Mouse (Mus musculus) layer of hippocampus, postnatal 36 days (tissue): ENCODE results near the gene Hbb-bs. TPM values are rescaled to one million over a fixed set of nuclear protein-coding genes. Genes with fewer than 3 reads are reported as not detected.
A peak's percentile ranks its signal among the peaks of the same experiment; 100 is the strongest.
"Not testable (repeated sequence)": the region's sequence is repeated elsewhere in the genome, so short reads cannot be mapped to it uniquely, and the experiment has no call there.

ENCODE experiments used
- DNase-seq, 2 experiments: peaks; one replicate each; pipeline ENCODE4 v3.0.0; 2022
- total RNA-seq, 2 experiments: library from RNA; stranded (reverse); gene quantifications; 2 replicates each; pipeline ENCODE4 v1.2.3; 2021

Hbb-bs gene
- 100 to 1,000 TPM; 247 to 439 TPM for total RNA-seq

DNA sequence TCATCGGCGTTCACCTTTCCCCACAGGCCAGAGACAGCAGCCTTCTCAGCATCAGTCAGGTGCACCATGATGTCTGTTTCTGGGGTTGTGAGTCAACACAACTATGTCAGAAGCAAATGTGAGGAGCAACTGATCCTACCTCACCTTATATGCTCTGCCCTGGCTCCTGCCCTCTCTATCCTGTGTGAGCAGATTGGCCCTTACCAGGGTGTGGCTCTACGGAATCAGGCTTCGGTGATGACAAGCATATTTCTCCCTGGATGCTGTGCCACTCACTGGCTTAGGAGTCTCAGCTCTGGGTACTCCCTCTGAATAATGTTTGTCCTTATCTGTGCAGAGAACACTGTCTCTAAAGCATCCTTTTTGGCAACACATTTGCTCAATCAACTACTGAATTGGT lies at the start of gene Hbb-bs:
Hbb-bs (minus strand) TSS at position 289 of the 400 bp plus-strand sequence.
- DNase-seq: no peak

DNA sequence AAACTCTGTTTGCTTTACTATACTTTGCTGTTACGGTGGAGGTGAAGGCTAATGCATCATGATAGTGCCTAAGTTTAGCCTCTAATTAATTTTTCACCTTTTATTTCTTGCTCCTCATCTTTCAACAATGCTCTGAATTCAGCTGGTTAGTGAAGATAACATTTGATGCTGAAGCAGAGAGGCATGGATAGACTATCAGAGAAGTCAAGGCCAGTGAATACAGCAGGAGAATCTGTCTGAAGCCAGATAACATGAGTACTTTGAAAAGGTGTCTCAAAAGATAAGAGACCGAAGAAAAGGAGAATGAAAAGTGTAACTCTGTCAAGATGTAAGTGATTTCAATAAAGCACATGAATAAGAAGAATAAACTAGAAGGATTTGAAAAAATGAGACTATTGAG lies 49.2 kb upstream of the Hbb-bs start:
- no peak for DNase-seq

DNA sequence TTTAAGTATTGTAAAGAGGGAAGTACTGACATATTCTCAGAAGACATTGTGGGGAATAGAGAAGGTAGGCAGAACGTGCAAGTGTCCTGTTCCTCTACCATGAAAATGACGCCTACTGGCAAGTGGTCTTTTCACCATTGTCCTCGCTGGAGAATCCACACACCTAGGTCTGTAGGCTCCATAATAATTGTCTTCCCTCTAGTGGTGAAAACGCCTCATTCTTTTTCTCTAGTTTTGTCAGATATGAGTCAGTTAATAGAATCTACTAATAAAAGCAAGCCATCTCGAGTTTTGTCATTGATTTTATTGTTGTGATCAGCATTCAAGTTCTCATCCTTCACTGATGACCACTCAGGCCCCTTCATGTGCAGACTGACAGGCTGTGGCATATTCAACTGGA lies 46.6 kb upstream of the Hbb-bs start:
- no peak for DNase-seq

DNA sequence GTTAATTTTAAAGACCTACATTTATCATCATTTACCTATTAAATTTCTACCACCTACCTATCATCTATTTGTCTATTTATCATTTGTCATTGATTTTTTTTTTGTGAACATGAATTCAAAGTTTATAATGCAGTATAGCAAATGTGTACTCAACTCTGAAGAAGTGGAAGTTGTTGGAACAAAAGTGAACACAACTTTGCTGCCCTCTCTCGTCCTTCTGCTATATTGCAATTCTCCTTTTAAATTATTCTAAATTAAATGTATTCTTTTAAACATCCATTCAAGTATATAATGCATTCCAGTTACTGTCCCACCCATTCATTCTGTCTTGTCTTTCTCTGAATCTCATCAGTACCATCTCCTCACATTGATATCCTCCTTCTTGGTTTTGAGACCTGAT lies 45.2 kb upstream of the Hbb-bs start:
- no peak for DNase-seq

DNA sequence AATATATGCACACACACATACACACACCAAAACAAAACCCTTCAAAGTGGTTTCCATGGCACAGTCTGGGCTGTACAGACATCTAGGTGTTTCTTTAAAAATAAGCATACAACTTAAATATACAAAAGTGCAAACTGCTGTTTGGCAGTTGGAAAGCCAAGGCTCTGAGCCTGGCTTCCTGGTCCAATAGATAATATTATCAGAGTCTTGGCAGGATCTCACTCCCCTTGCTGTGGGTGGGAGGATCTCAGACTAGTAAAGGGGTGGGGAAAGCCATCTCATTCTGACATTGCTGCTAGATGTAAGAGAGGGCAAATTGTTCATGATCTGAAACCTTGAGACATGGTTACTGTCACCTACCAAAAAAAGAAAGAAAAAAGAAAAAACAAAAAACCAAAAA lies 42.8 kb upstream of the Hbb-bs start:
- no peak for DNase-seq

DNA sequence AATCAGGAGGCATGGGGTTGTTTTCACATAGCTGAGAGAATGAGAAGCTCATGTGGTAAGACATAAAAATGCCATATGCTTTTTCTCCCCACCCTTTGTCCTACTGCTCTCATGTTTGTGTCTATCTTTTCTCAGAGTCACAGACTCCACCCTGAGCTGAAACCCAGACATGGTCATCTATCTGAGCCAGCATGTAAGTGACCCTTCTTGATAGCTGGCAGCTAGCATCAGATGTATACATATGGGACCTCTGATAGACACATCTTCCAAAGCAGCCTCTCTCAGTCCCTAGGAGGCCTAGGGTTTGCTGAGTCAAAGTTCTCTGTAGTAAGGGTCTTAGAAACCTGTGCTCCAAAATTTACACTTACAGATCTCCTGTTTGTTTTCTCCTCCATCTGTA lies 37.8 kb upstream of the Hbb-bs start:
- no peak for DNase-seq

DNA sequence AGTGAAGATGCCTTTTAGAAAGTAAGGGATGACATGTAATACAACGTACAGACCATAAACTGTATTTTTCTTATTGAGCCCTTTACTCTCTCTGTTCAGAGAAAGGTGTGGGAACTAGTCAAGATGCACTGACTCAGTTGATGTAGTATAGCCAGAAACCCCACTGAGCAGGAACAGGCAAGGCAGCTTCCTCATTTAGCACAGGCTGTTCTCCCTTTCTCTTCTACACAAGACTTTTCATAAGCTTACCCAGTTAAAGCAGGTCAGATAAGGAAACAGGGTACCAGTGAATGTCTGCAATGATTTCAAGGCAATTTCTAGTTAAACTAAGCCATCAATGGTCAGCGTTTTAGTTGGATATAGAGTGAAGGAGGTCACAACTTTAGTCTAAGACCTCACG lies 33.6 kb upstream of the Hbb-bs start:
- DNase-seq: no peak

DNA sequence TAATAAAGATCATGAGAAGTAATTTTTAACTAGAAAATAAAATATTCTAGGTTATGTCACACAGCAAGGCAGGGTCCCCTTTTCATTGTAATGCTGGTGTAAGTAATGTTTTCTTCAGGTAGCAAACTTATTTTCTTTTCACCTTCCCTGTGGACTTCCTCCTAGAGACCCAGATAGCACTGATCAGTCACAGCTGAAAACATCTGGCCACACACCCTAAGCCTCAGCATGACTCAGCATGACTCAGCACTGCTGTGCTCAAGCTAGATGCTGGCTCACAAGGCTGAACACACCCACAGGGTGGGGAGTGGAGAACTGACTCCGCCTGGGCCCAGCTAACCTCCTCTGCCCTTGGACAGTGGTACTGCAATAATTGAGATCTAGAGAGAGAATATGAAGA lies 33.0 kb upstream of the Hbb-bs start:
- no peak for DNase-seq

DNA sequence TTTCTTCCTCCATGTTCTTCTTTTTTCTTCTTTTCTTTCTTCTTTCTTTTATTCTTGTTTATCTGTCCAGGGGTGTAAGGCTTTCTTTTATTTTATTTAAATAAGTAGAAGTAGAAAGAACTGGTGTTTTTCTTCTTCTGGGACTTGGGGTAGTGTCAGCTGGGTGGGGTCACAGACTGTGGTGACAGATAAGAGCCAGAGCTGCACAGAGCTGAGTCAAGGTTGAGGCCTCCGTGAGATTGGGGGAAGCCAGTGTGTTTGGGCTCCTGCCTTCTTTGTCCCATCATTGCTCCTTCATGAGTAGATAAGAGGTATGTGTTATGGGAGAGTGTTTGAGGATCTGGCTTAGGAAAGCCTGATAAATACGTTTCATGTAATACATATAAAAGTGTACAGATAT lies 31.2 kb upstream of the Hbb-bs start:
- DNase-seq: no peak

DNA sequence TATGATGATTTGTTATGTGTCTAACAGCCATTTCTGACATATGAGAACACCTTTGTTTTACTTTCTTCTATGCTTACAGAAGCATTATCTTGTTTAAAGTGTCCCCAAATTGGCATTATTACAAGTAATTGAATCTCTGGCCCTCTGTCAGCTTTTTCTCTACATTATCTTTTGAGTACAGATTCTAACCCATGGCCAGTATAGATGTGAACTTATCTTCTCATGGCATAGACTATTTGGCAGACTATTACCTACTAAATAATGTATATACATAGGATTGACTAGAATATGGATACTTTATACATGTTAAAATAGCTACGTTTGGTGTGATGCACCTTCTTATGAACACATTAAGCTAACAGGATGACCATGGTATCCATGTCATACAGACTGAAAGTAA lies 26.8 kb upstream of the Hbb-bs start:
- no peak for DNase-seq

DNA sequence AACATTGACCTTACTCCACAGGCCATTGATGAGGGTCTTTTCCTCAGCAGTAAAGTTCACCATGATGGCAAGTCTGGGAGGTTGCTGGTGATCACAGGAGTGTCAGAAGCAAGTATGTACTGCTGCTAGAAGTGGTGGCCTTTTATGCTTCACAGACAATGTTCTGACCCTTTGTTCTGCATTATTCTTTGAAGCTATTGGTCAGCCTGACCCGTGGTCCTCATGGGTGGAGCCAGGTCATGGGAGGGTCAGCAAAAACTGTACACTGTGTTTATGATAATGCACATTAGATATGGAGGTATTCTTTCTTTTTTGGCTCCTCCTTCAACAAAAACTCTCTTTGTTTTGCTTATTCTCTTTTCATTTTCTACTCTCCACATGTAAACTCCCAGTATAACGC lies 25.2 kb upstream of the Hbb-bs start, which contains the start of gene Hbb-y:
Hbb-y (minus strand) TSS at position 127 of the 400 bp plus-strand sequence.
- no peak for DNase-seq

DNA sequence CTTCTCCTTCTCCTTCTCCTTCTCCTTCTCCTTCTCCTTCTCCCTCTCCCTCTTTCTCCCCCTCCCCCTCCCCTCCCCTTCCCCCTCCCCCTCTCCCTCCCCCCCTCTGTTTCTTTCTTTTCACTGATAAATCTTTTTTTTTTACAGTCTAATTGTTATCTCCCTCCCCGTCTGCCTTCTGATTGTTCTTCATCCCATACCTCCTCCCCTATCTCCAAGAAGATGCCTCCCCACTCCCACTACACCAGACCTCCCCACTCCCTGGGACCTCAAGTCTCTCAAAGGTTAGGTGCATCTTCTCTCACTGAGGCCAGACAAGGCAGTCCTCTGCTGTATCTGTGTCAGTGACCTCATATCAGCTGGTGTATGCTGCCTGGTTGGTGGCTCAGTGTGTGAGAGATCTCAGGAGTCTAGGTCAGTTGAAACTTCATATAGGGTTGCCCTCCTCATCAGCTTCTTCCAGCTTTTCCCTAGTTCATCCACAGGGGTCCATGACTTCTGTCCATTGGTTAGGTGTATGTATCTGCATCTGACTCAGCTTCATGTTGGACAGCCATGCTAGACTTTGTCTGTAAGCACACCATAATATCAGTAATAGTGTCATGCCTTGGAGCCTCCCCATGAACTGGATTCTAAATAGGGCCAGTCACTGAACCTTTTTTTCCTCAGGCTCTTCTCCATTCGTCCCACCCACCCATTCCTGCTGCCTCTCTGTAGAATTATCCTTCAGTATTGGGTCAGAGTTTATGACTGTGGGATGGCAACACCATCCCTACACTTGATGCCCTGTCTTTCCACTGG lies 16.8 kb upstream of the Hbb-bs start:
- no peak for DNase-seq

DNA sequence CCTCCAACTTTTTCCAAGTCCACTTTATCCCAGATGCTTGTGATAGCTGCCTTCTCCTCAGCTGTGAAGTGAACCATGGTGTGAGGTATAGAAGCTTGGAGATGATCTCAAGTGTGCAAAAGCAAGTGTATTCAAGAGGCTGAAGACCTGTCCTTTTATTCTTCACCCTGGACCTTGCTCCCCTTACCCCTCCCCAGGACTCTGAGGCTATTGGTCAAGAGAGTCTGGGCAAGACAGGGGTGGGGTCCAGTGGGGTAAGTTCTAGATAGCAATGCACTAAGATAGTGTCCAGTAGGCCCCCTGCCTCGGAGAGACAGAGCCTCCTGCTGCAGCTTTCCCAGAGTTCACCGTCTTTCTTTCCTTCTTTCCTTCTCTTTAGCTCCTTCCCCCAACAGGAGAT lies 15.1 kb upstream of the Hbb-bs start, which contains the start of gene Hbb-bh1:
Hbb-bh1 (minus strand) TSS at position 131 of the 400 bp plus-strand sequence.
- no peak for DNase-seq

DNA sequence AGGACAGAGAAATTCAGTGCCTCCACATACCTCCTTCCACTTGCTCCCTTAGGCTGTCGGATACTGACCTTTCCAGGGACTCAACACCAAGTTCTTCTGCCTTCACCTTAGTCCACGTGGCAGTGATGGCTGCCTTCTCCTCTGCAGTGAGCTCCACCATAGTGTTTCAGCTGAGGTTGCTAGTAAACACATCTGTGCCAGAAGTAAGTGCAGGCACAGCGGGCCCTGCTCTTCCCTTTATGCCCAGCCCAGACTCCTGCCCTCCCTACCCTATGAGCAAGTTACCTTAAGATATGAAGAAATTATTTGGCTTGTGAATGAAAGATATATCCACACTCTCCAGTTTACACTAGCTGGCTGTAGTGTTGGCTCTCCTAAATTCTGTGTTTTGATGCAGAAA lies 12.4 kb upstream of the Hbb-bs start, which contains the start of gene Hbb-bh2:
Hbb-bh2 (minus strand) TSS at position 253 of the 400 bp plus-strand sequence.
- no peak for DNase-seq

DNA sequence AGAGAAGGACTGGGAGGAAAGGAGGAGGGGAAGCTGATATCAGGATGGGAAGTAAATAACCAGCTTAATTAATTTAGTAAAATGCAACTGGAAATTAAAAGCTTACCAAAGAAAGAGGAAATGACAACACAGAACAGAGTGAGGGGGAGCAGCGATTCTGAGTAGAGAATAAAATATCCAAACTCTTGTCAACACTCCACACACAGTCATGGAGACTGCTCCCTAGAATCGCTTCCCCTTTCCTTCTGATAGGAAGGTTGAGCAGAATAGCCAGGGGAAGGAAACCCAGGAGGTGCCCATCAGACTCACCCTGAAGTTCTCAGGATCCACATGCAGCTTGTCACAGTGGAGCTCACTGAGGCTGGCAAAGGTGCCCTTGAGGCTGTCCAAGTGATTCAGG lies 757 bp downstream of the Hbb-bs start:
- not testable (repeated sequence) for DNase-seq

DNA sequence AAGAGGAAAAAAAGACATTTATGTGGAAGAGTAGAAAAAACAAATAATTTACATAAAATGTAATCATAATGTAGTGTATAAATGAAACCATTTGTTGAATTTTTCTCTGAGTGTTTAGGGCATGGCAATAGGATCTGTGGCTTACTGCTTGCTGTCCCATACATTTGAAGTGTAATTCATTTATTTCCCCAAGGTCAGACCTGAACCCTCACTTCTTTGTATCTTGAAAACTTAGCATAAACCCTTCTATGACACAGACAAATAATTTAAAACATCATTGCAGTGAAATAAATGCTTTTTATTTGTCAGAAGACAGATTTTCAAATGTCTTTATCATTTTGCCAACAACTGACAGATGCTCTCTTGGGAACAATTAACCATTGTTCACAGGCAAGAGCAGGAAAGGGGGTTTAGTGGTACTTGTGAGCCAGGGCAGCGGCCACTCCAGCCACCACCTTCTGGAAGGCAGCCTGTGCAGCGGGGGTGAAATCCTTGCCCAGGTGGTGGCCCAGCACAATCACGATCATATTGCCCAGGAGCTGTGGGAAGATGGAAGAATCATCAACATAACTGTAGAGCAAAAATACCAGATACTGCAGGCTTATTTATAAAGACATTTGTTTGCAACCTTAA lies 1.5 kb downstream of the Hbb-bs start:
- peak in 1 of 2 experiments; percentile 4 for DNase-seq

DNA sequence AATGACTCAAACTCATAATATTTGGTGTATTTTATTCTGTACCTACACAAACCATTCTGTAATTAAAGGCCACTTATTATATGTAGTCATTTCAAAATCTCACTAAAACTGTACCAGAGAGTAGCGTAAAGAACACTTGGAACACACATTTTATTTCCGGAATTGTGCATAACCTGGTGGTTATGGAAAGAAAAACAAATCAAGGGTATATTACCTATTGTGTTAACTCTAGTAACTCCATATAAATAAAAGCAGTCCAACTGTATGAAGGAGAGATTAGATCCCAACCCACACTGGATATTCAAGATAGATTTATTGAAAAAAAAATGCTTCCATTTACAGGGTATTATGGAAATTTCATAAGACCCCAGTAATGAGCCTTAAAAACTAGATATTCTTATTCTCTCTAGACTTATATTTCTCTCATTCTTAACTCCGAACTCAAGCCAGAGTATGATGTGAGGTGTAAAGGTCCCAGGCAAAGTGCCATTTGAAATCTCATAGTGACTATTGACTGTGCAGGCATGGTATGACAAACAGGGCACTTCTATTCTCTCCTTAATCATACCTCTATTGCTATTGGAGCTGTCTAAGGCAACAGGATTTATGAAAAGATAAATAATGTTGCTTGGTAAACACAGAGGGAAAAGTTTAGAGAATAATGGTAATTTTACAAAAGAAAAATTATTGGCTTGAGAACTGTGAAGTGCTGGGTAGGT lies 2.2 kb downstream of the Hbb-bs start:
- no peak for DNase-seq

DNA sequence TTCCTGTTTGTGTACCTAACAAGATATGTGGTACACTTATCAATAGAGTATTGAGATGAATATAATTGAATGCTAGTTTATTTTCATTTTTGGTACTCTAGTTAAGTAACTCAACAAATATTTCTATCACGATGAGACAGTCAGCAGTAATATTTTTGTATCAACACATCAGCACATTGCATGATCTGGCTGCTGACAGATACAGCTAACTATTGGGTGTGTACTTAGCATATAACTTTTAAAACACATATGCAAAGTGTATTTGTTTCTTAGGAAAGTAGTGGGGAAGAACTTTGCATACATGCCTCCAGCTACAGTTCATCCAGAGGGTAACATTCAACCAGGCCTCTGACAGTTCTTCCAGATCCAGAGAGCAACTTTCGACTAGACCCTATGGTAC lies 3.3 kb downstream of the Hbb-bs start:
- DNase-seq: no peak

DNA sequence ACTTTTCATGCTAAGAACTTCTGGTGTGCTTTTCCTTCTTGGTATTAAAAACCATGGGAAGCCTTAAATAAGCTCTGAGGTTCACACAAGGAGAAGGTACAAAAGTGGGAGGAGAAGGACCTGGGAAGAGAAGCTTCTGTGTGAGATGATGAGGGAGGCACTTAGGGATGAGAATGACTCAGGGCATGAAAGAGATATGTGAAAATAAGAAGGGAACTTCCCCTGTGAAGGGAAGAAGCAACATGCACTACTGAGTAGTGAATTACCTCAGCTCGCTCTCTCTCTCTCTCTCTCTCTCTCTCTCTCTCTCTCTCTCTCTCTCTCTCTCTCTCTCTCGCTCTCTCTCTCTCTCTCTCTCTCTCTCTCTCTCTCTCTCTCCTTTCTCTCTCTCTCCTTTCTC lies 12.8 kb downstream of the Hbb-bs start:
- not testable (repeated sequence) for DNase-seq

DNA sequence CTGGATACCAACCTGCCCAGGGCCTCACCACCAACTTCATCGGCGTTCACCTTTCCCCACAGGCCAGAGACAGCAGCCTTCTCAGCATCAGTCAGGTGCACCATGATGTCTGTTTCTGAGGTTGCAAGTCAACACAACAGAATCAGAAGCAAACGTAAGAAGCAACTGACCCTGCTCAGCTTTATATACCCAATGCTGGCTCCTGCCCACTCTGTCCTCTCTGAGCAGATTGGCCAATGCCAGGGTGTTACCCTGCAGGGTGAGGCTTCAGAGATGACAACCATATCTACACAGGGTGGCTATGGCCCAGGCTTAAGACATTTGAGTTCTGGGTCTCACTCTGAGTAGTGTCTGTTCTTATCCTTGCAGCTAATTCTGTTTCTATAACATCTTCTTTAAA lies 14.1 kb downstream of the Hbb-bs start, which contains the start of gene Hbb-bt:
Hbb-bt (minus strand) TSS at position 231 of the 400 bp plus-strand sequence.
- no peak for DNase-seq

DNA sequence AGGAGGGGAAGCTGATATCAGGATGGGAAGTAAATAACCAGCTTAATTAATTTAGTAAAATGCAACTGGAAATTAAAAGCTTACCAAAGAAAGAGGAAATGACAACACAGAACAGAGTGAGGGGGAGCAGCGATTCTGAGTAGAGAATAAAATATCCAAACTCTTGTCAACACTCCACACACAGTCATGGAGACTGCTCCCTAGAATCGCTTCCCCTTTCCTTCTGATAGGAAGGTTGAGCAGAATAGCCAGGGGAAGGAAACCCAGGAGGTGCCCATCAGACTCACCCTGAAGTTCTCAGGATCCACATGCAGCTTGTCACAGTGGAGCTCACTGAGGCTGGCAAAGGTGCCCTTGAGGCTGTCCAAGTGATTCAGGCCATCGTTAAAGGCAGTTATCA lies 14.7 kb downstream of the Hbb-bs start:
- DNase-seq: not testable (repeated sequence)

DNA sequence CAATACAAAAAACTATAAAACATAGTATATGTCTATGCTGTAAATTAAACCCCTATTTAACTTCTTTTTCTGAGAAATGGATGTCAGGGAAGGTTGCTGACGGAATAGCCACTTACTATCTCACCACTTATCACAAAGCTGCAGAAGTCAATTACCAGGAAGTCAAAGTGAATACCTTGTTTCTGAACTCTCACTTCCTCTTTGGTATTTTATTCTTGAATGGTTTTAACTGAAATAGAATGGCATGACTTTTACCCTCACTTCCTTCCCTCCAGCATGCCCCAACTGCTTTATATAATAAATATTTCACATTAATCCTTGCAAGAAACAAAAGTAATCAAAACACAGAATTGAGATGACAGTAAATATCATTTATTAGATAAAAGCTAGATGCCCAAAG lies 15.7 kb downstream of the Hbb-bs start:
- DNase-seq: no peak

DNA sequence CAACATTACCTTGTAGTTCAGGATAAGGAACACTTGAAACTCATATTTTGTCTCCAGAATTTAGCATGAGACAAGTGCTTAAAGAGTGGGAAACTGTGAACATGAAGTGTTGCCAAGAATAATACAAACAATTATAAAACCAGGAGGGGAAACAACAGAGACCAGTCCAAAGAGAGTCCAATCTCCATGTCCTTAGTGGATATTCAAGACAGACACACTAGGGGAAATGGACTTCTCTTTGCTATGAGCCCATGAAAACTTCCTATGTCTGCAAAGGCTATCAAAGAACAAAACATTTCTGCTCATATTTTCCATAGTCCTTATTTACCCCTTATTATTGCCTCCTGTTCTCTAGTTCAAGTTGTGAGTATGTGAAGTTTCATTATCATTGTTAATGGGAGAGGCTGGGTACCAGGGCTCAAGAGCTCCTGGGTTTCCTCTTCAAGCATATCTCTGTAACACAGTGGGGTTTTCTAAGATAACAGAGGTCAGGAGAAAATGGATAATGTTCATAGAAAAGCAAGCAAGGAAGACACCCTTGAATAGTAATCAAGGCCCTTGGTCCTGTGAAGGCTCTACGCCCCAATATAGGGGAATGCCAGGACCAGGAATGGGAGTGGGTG lies 16.6 kb downstream of the Hbb-bs start:
- DNase-seq: no peak
